Mouse (Mus musculus): ENCODE results near the gene Rap1gap2. TPM values are rescaled to one million over a fixed set of nuclear protein-coding genes. Genes with fewer than 3 reads are reported as not detected.

The Rap1gap2 gene
- total and polyA plus RNA-seq, 3 experiments = 55.4 to 79.8 (median 76.6) TPM

GRCm38 (mm10) chr11:74419601-74420000 is 191.1 kb downstream of the Rap1gap2 start:
- dilution Hi-C loops (cut with MboI; ENCODE audit: extremely low pct_ligation_motif_present, extremely low pct_unique_long_range_greater_than_20kb, low sequenced_read_pairs) = no loop called here

GRCm38 (mm10) chr11:74415736-74416135 is 195.0 kb downstream of the Rap1gap2 start:
- Histone ChIP-seq H3K9ac (ENCODE audit: insufficient read depth, low read depth) (no peak overlapping the region), H3K4me2 (ENCODE audit: insufficient read depth, low read depth, poor library complexity, severe bottlenecking) (no peak overlapping the region), H3K27me3 (replicated peaks) (no peaks in the 10 kb centered on the region), H3K9me3 (replicated peaks; ENCODE audit: low read length) (no peaks in the 10 kb centered on the region), H3K36me3 (replicated peaks in 1 of 2; ENCODE audit: control insufficient read depth in 1 of 2, insufficient read depth in 1 of 2, low read length in 1 of 2) (peaks cover 81 to 96% of the 10 kb centered on the region in 2 experiments), H3K4me1 (ENCODE audit: control insufficient read depth in 1 of 2, insufficient read depth in 2 of 2) (peaks cover 0 to 1% of the 10 kb centered on the region in 2 experiments; a peak in 1 of 4 replicates), H3K27ac (ENCODE audit: insufficient read depth, low read depth) (no peak overlapping the region), H3K4me3 (replicated peaks in 1 of 3; ENCODE audit: low read depth in 2 of 3, low read length in 2 of 3, poor library complexity in 1 of 3) (no peak overlapping the region), H3K79me2 (replicated peaks; ENCODE audit: control insufficient read depth, extremely low read depth, insufficient read depth, poor library complexity, severe bottlenecking) (no peaks in the 10 kb centered on the region; the same call in 1 of the 2 replicates)
- TF ChIP-seq CTCF (conservative IDR thresholded peaks at IDR 0.05 in 1 of 2, IDR thresholded peaks at IDR 0.05 in 1 of 2; ENCODE audit: low read depth in 2 of 2, low read length in 2 of 2) (no peak), ZC3H11A (IDR thresholded peaks at IDR 0.05; ENCODE audit: low read depth, low read length) (no peak), JUN (IDR thresholded peaks at IDR 0.05; ENCODE audit: insufficient read depth, low read depth, low read length) (no peak), HCFC1 (IDR thresholded peaks at IDR 0.05; ENCODE audit: low read depth, low read length) (no peak), ZMIZ1 (IDR thresholded peaks at IDR 0.05; ENCODE audit: low read depth, low read length) (no peak), KAT2A (IDR thresholded peaks at IDR 0.05; ENCODE audit: insufficient replicate concordance, low read length) (no peak), MAZ (IDR thresholded peaks at IDR 0.05; ENCODE audit: low read depth, low read length) (no peak), TBP (conservative IDR thresholded peaks at IDR 0.05; ENCODE audit: low read depth, low read length) (no peak), TCF12 (IDR thresholded peaks at IDR 0.05; ENCODE audit: low read depth, low read length) (no peak), CHD2 (IDR thresholded peaks at IDR 0.05; ENCODE audit: low read length) (no peak), NELFE (IDR thresholded peaks at IDR 0.05; ENCODE audit: low read depth, low read length) (no peak), MAX (IDR thresholded peaks at IDR 0.05; ENCODE audit: low read length) (no peak), USF2 (conservative IDR thresholded peaks at IDR 0.05; ENCODE audit: low read depth, low read length) (no peak), SMC3 (IDR thresholded peaks at IDR 0.05; ENCODE audit: low read depth, low read length) (no peak), ZNF384 (IDR thresholded peaks at IDR 0.05; ENCODE audit: low read depth, low read length) (no peak), UBTF (IDR thresholded peaks at IDR 0.05; ENCODE audit: low read depth, low read length) (no peak)
- in situ Hi-C loops (cut with MboI; ENCODE audit: low pct_ligation_motif_present, low pct_unique_long_range_greater_than_20kb, low sequenced_read_pairs) (no loop called here), dilution Hi-C loops (cut with MboI; ENCODE audit: extremely low pct_ligation_motif_present, extremely low pct_unique_long_range_greater_than_20kb, low sequenced_read_pairs) (no loop called here)
- no peak for DNase-seq (ENCODE audit: extremely low read depth)

More at GRCm38 (mm10) chr11:74419601-74420000, 191.1 kb downstream of the Rap1gap2 start:
- no peak for DNase-seq (ENCODE audit: extremely low read depth)
- Histone ChIP-seq H3K27ac (ENCODE audit: insufficient read depth, low read depth) (no peak overlapping the region), H3K27me3 (replicated peaks) (no peaks in the 10 kb centered on the region), H3K9me3 (replicated peaks; ENCODE audit: low read length) (no peaks in the 10 kb centered on the region), H3K4me2 (ENCODE audit: insufficient read depth, low read depth, poor library complexity, severe bottlenecking) (no peak overlapping the region), H3K4me1 (ENCODE audit: control insufficient read depth in 1 of 2, insufficient read depth in 2 of 2) (peaks cover 0 to 4% of the 10 kb centered on the region in 2 experiments; a peak in 1 of 4 replicates), H3K36me3 (replicated peaks in 1 of 2; ENCODE audit: control insufficient read depth in 1 of 2, insufficient read depth in 1 of 2, low read length in 1 of 2) (peaks cover 79 to 96% of the 10 kb centered on the region in 2 experiments), H3K79me2 (replicated peaks; ENCODE audit: control insufficient read depth, extremely low read depth, insufficient read depth, poor library complexity, severe bottlenecking) (no peaks in the 10 kb centered on the region; the same call in 1 of the 2 replicates), H3K9ac (ENCODE audit: insufficient read depth, low read depth) (no peak overlapping the region), H3K4me3 (replicated peaks in 1 of 3; ENCODE audit: low read depth in 2 of 3, low read length in 2 of 3, poor library complexity in 1 of 3) (no peak overlapping the region)
- TF ChIP-seq POLR2AphosphoS2 (IDR thresholded peaks at IDR 0.05; ENCODE audit: low read depth, low read length) = no peak
- no peak for TF ChIP-seq SMC3 (IDR thresholded peaks at IDR 0.05; ENCODE audit: low read depth, low read length)
- no peak for TF ChIP-seq CHD2 (IDR thresholded peaks at IDR 0.05; ENCODE audit: low read length)
- TF ChIP-seq GABPA (IDR thresholded peaks at IDR 0.05; ENCODE audit: insufficient replicate concordance, low read depth, low read length) = no peak
- no peak for TF ChIP-seq E2F4 (IDR thresholded peaks at IDR 0.05; ENCODE audit: insufficient replicate concordance, low read depth, low read length)
- TF ChIP-seq RCOR1 (conservative IDR thresholded peaks at IDR 0.05; ENCODE audit: low read depth, low read length) = no peak
- no peak for TF ChIP-seq RAD21 (IDR thresholded peaks at IDR 0.05; ENCODE audit: low read depth, low read length)
- no peak for TF ChIP-seq JUND (conservative IDR thresholded peaks at IDR 0.05; ENCODE audit: low read depth, low read length)
- TF ChIP-seq MEF2A (IDR thresholded peaks at IDR 0.05; ENCODE audit: borderline replicate concordance, low read depth, low read length) = no peak
- no peak for TF ChIP-seq NRF1 (IDR thresholded peaks at IDR 0.05; ENCODE audit: low read depth, low read length)
- TF ChIP-seq MAX (IDR thresholded peaks at IDR 0.05; ENCODE audit: low read length) = no peak
- no peak for TF ChIP-seq ELF1 (IDR thresholded peaks at IDR 0.05; ENCODE audit: low read depth, low read length)
- no peak for TF ChIP-seq JUN (IDR thresholded peaks at IDR 0.05; ENCODE audit: insufficient read depth, low read depth, low read length)
- no peak for TF ChIP-seq TBP (conservative IDR thresholded peaks at IDR 0.05; ENCODE audit: low read depth, low read length)
- no peak for TF ChIP-seq TCF12 (IDR thresholded peaks at IDR 0.05; ENCODE audit: low read depth, low read length)
- no peak for TF ChIP-seq HCFC1 (IDR thresholded peaks at IDR 0.05; ENCODE audit: low read depth, low read length)
- no peak for TF ChIP-seq CHD1 (IDR thresholded peaks at IDR 0.05; ENCODE audit: low read depth, low read length)
- no peak for TF ChIP-seq ZC3H11A (IDR thresholded peaks at IDR 0.05; ENCODE audit: low read depth, low read length)
- no peak for TF ChIP-seq NELFE (IDR thresholded peaks at IDR 0.05; ENCODE audit: low read depth, low read length)
- TF ChIP-seq ETS1 (conservative IDR thresholded peaks at IDR 0.05; ENCODE audit: low read depth, low read length) = no peak
- in situ Hi-C loops (cut with MboI; ENCODE audit: low pct_ligation_motif_present, low pct_unique_long_range_greater_than_20kb, low sequenced_read_pairs) = no loop called here
